15 mouse cellular contexts compared by ENCODE assay signal in genomic region chr10:61312159-61312558, GRCm38 (mm10). TPM values are rescaled to one million over a fixed set of nuclear protein-coding genes. Genes with fewer than 3 reads are reported as not detected.
DNase-seq lines count a peak whose midpoint lies in the region; ATAC-seq and TF ChIP-seq lines count a peak whose summit lies in the region.
"Had no signal": no experiment of that assay in that cellular context is flagged by ENCODE, and none has a peak within 500 bp of the region (broad histone marks: within the 10 kb centered on the region; RNA-seq: fewer than 3 reads in every experiment).

No protein-coding gene starts in this region.

- no peaks in the 10 kb centered on the region for H3K36me3 ChIP-seq in lung, embryonic 14.5 days (ENCODE audit: insufficient read depth)
- H3K36me3 ChIP-seq in heart, embryonic 16.5 days (ENCODE audit: control insufficient read depth, insufficient read depth), result no peaks in the 10 kb centered on the region
- no peaks in the 10 kb centered on the region for H3K36me3 ChIP-seq in liver, embryonic 15.5 days (replicated peaks)
- H3K36me3 ChIP-seq: neural tube, embryonic 12.5 days had no signal

- no peak for TF ChIP-seq CTCF in lung, embryonic 14.5 days (IDR thresholded peaks at IDR 0.05; ENCODE audit: low read depth)

- no peak overlapping the region for H3K9ac ChIP-seq in lung, embryonic 14.5 days
- peak overlapping the region; percentile 21; the same call in 1 of the 2 replicates for H3K9ac ChIP-seq in heart, embryonic 16.5 days (ENCODE audit: low read length)
- no peak overlapping the region for H3K9ac ChIP-seq in liver, embryonic 15.5 days
- H3K9ac ChIP-seq: forebrain, embryonic 13.5 days; neural tube, embryonic 12.5 days had no signal

- H3K4me3 ChIP-seq in lung, embryonic 14.5 days (ENCODE audit: low read depth, low read length), result no peak overlapping the region
- H3K4me3 ChIP-seq in heart, embryonic 16.5 days (ENCODE audit: low read length), result no peak overlapping the region
- H3K4me3 ChIP-seq in liver, embryonic 15.5 days (replicated peaks), result no peak overlapping the region
- H3K4me3 ChIP-seq: forebrain, embryonic 13.5 days; neural tube, embryonic 12.5 days had no signal

- no peaks in the 10 kb centered on the region for H3K4me1 ChIP-seq in lung, embryonic 14.5 days (ENCODE audit: insufficient read depth)
- peaks cover 9% of the 10 kb centered on the region for H3K4me1 ChIP-seq in heart, embryonic 16.5 days (ENCODE audit: control insufficient read depth, insufficient read depth, low read length)
- peaks cover 10% of the 10 kb centered on the region; the same call in 1 of the 2 replicates for H3K4me1 ChIP-seq in liver, embryonic 15.5 days (replicated peaks)

- ATAC-seq in lung, embryonic 14.5 days (ENCODE audit: insufficient read depth), result no peak
- ATAC-seq in heart, embryonic 16.5 days (replicated peaks; ENCODE audit: extremely low read depth, insufficient read depth, low FRiP score), result peak; percentile 81
- no peak for ATAC-seq in liver, embryonic 15.5 days (ENCODE audit: insufficient read depth)
- no peak for ATAC-seq in cerebellum, adult (ENCODE audit: insufficient number of reproducible peaks, low FRiP score, low TSS enrichment)
- no peak for ATAC-seq in monocyte, adult 5-6 weeks (replicated peaks; ENCODE audit: insufficient number of reproducible peaks, low FRiP score, low TSS enrichment, poor library complexity, severe bottlenecking)
- ATAC-seq: forebrain, embryonic 13.5 days; hindbrain, embryonic 16.5 days had no signal

- no peak overlapping the region for H3K4me2 ChIP-seq in lung, embryonic 14.5 days
- no peak overlapping the region for H3K4me2 ChIP-seq in heart, embryonic 16.5 days (ENCODE audit: low read depth, low read length)
- no peak overlapping the region for H3K4me2 ChIP-seq in liver, embryonic 15.5 days
- H3K4me2 ChIP-seq: forebrain, embryonic 13.5 days; midbrain, embryonic 11.5 days; neural tube, embryonic 12.5 days had no signal

- no peaks in the 10 kb centered on the region for H3K27me3 ChIP-seq in lung, embryonic 14.5 days (ENCODE audit: insufficient read depth, low read length)
- no peaks in the 10 kb centered on the region for H3K27me3 ChIP-seq in heart, embryonic 16.5 days (ENCODE audit: control insufficient read depth, insufficient read depth, low read length)
- H3K27me3 ChIP-seq in liver, embryonic 15.5 days, result no peaks in the 10 kb centered on the region
- H3K27me3 ChIP-seq: forebrain, embryonic 13.5 days; neural tube, embryonic 12.5 days had no signal

- DNase-seq in lung, embryonic 14.5 days, result no peak
- no peak for DNase-seq in lung, postnatal 4 days
- DNase-seq in kidney, adult 9 months, result peak; percentile 40
- DNase-seq: cerebellum, adult 11-12 months; embryo, embryonic 11 days; gastrocnemius, postnatal 25 days had no signal

- peak overlapping the region; percentile 6; the same call in 1 of the 2 replicates for H3K27ac ChIP-seq in lung, embryonic 14.5 days (ENCODE audit: low read depth)
- peak overlapping the region; percentile 85 for H3K27ac ChIP-seq in heart, embryonic 16.5 days (ENCODE audit: low read length)
- peak overlapping the region; percentile 29; the same call in 1 of the 2 replicates for H3K27ac ChIP-seq in liver, embryonic 15.5 days (replicated peaks)
- H3K27ac ChIP-seq: forebrain, embryonic 13.5 days; neural tube, embryonic 12.5 days had no signal

- H3K9me3 ChIP-seq in lung, embryonic 14.5 days (ENCODE audit: low read depth, low read length), result no peaks in the 10 kb centered on the region
- no peaks in the 10 kb centered on the region for H3K9me3 ChIP-seq in heart, embryonic 16.5 days (replicated peaks; ENCODE audit: control insufficient read depth, low read length)
- no peaks in the 10 kb centered on the region for H3K9me3 ChIP-seq in liver, embryonic 15.5 days (replicated peaks)
- H3K9me3 ChIP-seq: forebrain, embryonic 13.5 days; neural tube, embryonic 12.5 days had no signal

- WGBS in lung, embryonic 14.5 days, result 55% methylated on average over 6 of the region's 6 CpGs
- 25% methylated on average over 6 of the region's 6 CpGs for WGBS in heart, embryonic 16.5 days
- 61% methylated on average over 6 of the region's 6 CpGs for WGBS in liver, embryonic 15.5 days (ENCODE audit: insufficient replicate concordance)

RNA-seq across cellular contexts. Expression of gene Prf1, which starts 14.5 kb away (rescaled TPM):
- not detected in 2 replicates for polyA plus RNA-seq in lung, embryonic 14.5 days (2014; fragmentation: Nextera tagmentation; extraction: Ambion mirVana)
- 0.13 TPM in 1 of 2 replicates, not detected in the other for polyA plus RNA-seq in heart, embryonic 16.5 days (2015; fragmentation: Nextera tagmentation; extraction: Ambion mirVana)
- 0.05 TPM in 1 of 2 replicates, not detected in the other for polyA plus RNA-seq in liver, embryonic 15.5 days (2015; fragmentation: Nextera tagmentation; extraction: Ambion mirVana)
- 250 to 831 TPM (median 313 TPM) in 3 replicates for total RNA-seq in monocyte, adult 5-6 weeks (2017)
- total RNA-seq: gastrocnemius, postnatal 25 days; left cerebral cortex, postnatal 36 days had no signal
- polyA plus RNA-seq: forebrain, embryonic 13.5 days; hindbrain, embryonic 16.5 days; neural tube, embryonic 12.5 days had no signal

RNA-seq across cellular contexts. Expression of gene Adamts14, which starts 38.9 kb away (rescaled TPM):
- polyA plus RNA-seq in lung, embryonic 14.5 days (2014; fragmentation: Nextera tagmentation; extraction: Ambion mirVana), result 1.5 and 1.8 TPM in 2 replicates
- 1.8 TPM in 2 replicates for polyA plus RNA-seq in heart, embryonic 16.5 days (2015; fragmentation: Nextera tagmentation; extraction: Ambion mirVana)
- polyA plus RNA-seq in liver, embryonic 15.5 days (2015; fragmentation: Nextera tagmentation; extraction: Ambion mirVana), result 0.29 and 0.32 TPM in 2 replicates
- total RNA-seq in monocyte, adult 5-6 weeks (2017), result 25.6 to 108 TPM (median 30.9 TPM) in 3 replicates

Comparison
In these comparisons a context has a peak if more than half of its experiments do, and no peak if none do; other contexts are left out.
1. H3K27ac ChIP-seq: peak in every context shown above with its lines; median percentile 85 in heart, embryonic 16.5 days; 29 in liver, embryonic 15.5 days; 6 in lung, embryonic 14.5 days.